Mouse (Mus musculus) stomach, postnatal 0 days (tissue): Measurements from ENCODE around the gene Atp8b4.

Experiments used
- CTCF ChIP-seq: IDR thresholded peaks from 2 replicates; pipeline ENCODE4 v1.5.1; 2016; ENCODE audit warnings: antibody characterized with exemption, low read depth, mild to moderate bottlenecking, moderate library complexity
- EP300 ChIP-seq: optimal IDR thresholded peaks from 2 replicates; pipeline ENCODE3; 2016; ENCODE audit warnings: antibody characterized with exemption

GRCm38 (mm10) chr2:126524271-126524670 is 23.8 kb upstream of the Atp8b4 start:
- TF ChIP-seq CTCF (no peak), EP300 (no peak)
